24 mouse cellular contexts compared by ENCODE assay signal in the genomic region with DNA sequence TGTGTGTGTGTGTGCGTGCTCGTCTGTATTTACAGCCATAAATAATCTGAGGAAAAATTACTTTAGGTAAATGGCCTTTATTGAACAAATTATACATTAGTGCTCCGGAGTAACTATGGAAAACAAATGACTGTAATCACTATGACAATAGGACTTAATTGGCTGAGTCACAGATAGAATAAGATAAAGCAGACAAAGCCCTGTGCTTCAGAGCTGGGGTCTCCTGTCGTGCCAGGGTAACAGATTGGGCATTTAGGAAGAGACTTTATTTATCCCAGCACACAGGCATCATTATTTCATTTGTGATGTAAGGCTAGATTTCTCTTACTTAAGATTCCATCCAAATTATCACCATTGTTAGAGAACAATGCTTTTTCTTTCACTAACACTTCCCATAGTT.
DNase-seq lines count a peak whose midpoint lies in the region; ATAC-seq and TF ChIP-seq lines count a peak whose summit lies in the region.
"Had no signal": no experiment of that assay in that cellular context is flagged by ENCODE, and none has a peak within 500 bp of the region (broad histone marks: within the 10 kb centered on the region; RNA-seq: fewer than 3 reads in every experiment).

No protein-coding gene starts in this region.

- no peak for TF ChIP-seq CTCF in forebrain, postnatal 0 days (IDR thresholded peaks at IDR 0.05; ENCODE audit: low read depth)

- H3K4me1 ChIP-seq in forebrain, embryonic 12.5 days = peaks cover 16% of the 10 kb centered on the region
- 0 out of 2 replicates have a peak, but pooled peaks cover 2% of the 10 kb centered on the region for H3K4me1 ChIP-seq in forebrain, embryonic 11.5 days (replicated peaks; ENCODE audit: control insufficient read depth, insufficient read depth, low read length)
- peaks cover 16% of the 10 kb centered on the region for H3K4me1 ChIP-seq in hindbrain, embryonic 15.5 days (replicated peaks)
- peaks cover 2% of the 10 kb centered on the region; the same call in 1 of the 2 replicates for H3K4me1 ChIP-seq in hindbrain, embryonic 12.5 days
- no peaks in the 10 kb centered on the region for H3K4me1 ChIP-seq in forebrain, postnatal 0 days (ENCODE audit: insufficient read depth)
- H3K4me1 ChIP-seq: embryonic facial prominence, embryonic 13.5 days; heart, embryonic 10.5 days; heart, embryonic 15.5 days had no signal

- no peaks in the 10 kb centered on the region for H3K9me3 ChIP-seq in forebrain, embryonic 12.5 days
- H3K9me3 ChIP-seq in forebrain, embryonic 11.5 days (ENCODE audit: control insufficient read depth, low read length) = no peaks in the 10 kb centered on the region
- H3K9me3 ChIP-seq in hindbrain, embryonic 15.5 days = no peaks in the 10 kb centered on the region
- no peaks in the 10 kb centered on the region for H3K9me3 ChIP-seq in hindbrain, embryonic 12.5 days (replicated peaks)
- H3K9me3 ChIP-seq in forebrain, postnatal 0 days (ENCODE audit: low read length) = no peaks in the 10 kb centered on the region
- H3K9me3 ChIP-seq: embryonic facial prominence, embryonic 13.5 days; G1E; heart, embryonic 10.5 days; heart, embryonic 15.5 days; hindbrain, embryonic 10.5 days had no signal

- H3K9ac ChIP-seq in forebrain, embryonic 12.5 days = no peak overlapping the region
- H3K9ac ChIP-seq in forebrain, embryonic 11.5 days (ENCODE audit: low read length) = no peak overlapping the region
- H3K9ac ChIP-seq in hindbrain, embryonic 15.5 days = no peak overlapping the region
- no peak overlapping the region for H3K9ac ChIP-seq in hindbrain, embryonic 12.5 days
- no peak overlapping the region for H3K9ac ChIP-seq in forebrain, postnatal 0 days
- H3K9ac ChIP-seq: embryonic facial prominence, embryonic 13.5 days; heart, embryonic 15.5 days had no signal

- WGBS in forebrain, embryonic 12.5 days = 40% methylated on average over 4 of the region's 4 CpGs
- WGBS in forebrain, embryonic 11.5 days = 46% methylated on average over 4 of the region's 4 CpGs
- 40% methylated on average over 4 of the region's 4 CpGs for WGBS in hindbrain, embryonic 15.5 days
- WGBS in hindbrain, embryonic 12.5 days = 46% methylated on average over 4 of the region's 4 CpGs
- WGBS in forebrain, postnatal 0 days = 22% methylated on average over 4 of the region's 4 CpGs

- intact Hi-C loops in heart, postnatal 14 days (cut with DNase I) = no loop called here

- no peaks in the 10 kb centered on the region for H3K27me3 ChIP-seq in forebrain, embryonic 12.5 days
- H3K27me3 ChIP-seq in forebrain, embryonic 11.5 days (ENCODE audit: control insufficient read depth, insufficient read depth, low read length) = no peaks in the 10 kb centered on the region
- no peaks in the 10 kb centered on the region for H3K27me3 ChIP-seq in hindbrain, embryonic 15.5 days
- H3K27me3 ChIP-seq in hindbrain, embryonic 12.5 days = no peaks in the 10 kb centered on the region
- H3K27me3 ChIP-seq in forebrain, postnatal 0 days (ENCODE audit: insufficient read depth, low read length) = no peaks in the 10 kb centered on the region
- H3K27me3 ChIP-seq: embryonic facial prominence, embryonic 13.5 days; heart, embryonic 15.5 days had no signal

- no peak for DNase-seq in forebrain, embryonic 11.5 days (ENCODE audit: low spot score)
- no peak for DNase-seq in forebrain, postnatal 0 days
- no peak for DNase-seq in heart, postnatal 14 days
- DNase-seq: adrenal gland, adult 8-10 months; adrenal gland, postnatal 36 days; B cell, adult 2 months; cerebellum, adult 11 months; cerebellum, adult 9-10 months; cerebellum, postnatal 36 days; gastrocnemius, postnatal 10 days; heart, adult 18-20 months; kidney, adult 8-10 months had no signal

- peak; percentile 25; the same call in 1 of the 2 replicates for ATAC-seq in forebrain, embryonic 12.5 days (ENCODE audit: low FRiP score)
- ATAC-seq in forebrain, embryonic 11.5 days (replicated peaks; ENCODE audit: low FRiP score) = no peak
- ATAC-seq in hindbrain, embryonic 15.5 days (ENCODE audit: low FRiP score, low read depth) = peak; percentile 51; the same call in 1 of the 2 replicates
- no peak for ATAC-seq in hindbrain, embryonic 12.5 days (ENCODE audit: low FRiP score)
- peak; percentile 58; the same call in 1 of the 2 replicates for ATAC-seq in forebrain, postnatal 0 days
- no peak for ATAC-seq in megakaryocyte progenitor cell, adult 5-6 weeks (replicated peaks; ENCODE audit: poor library complexity)
- ATAC-seq: CD4-positive, CD25-positive, alpha-beta regulatory T cell, adult 4 months; inflammation-experienced regulatory T-cells, adult 6 months; intestine, postnatal 0 days had no signal

- no peak overlapping the region for H3K27ac ChIP-seq in forebrain, embryonic 12.5 days
- no peak overlapping the region for H3K27ac ChIP-seq in forebrain, embryonic 11.5 days (ENCODE audit: low read depth, low read length)
- H3K27ac ChIP-seq in hindbrain, embryonic 15.5 days (replicated peaks) = no peak overlapping the region
- H3K27ac ChIP-seq in hindbrain, embryonic 12.5 days = no peak overlapping the region
- H3K27ac ChIP-seq in forebrain, postnatal 0 days (ENCODE audit: low read depth, low read length) = no peak overlapping the region
- H3K27ac ChIP-seq: embryonic facial prominence, embryonic 13.5 days; heart, embryonic 10.5 days; heart, embryonic 15.5 days; hindbrain, embryonic 10.5 days had no signal

- H3K4me2 ChIP-seq in forebrain, embryonic 12.5 days = no peak overlapping the region
- no peak overlapping the region for H3K4me2 ChIP-seq in forebrain, embryonic 11.5 days (ENCODE audit: low read depth, low read length, severe bottlenecking)
- no peak overlapping the region for H3K4me2 ChIP-seq in hindbrain, embryonic 15.5 days
- no peak overlapping the region for H3K4me2 ChIP-seq in hindbrain, embryonic 12.5 days (replicated peaks)
- H3K4me2 ChIP-seq in forebrain, postnatal 0 days (ENCODE audit: low read depth) = no peak overlapping the region
- H3K4me2 ChIP-seq: embryonic facial prominence, embryonic 13.5 days; heart, embryonic 15.5 days had no signal

- H3K36me3 ChIP-seq in forebrain, embryonic 12.5 days (replicated peaks) = no peaks in the 10 kb centered on the region
- no peaks in the 10 kb centered on the region for H3K36me3 ChIP-seq in forebrain, embryonic 11.5 days (ENCODE audit: control insufficient read depth, insufficient read depth, low read length)
- H3K36me3 ChIP-seq in hindbrain, embryonic 15.5 days = no peaks in the 10 kb centered on the region
- no peaks in the 10 kb centered on the region for H3K36me3 ChIP-seq in hindbrain, embryonic 12.5 days
- no peaks in the 10 kb centered on the region for H3K36me3 ChIP-seq in forebrain, postnatal 0 days (ENCODE audit: insufficient read depth)
- H3K36me3 ChIP-seq: embryonic facial prominence, embryonic 13.5 days; G1E; heart, embryonic 10.5 days; heart, embryonic 15.5 days; hindbrain, embryonic 10.5 days had no signal

- H3K4me3 ChIP-seq in forebrain, embryonic 12.5 days (replicated peaks) = no peak overlapping the region
- H3K4me3 ChIP-seq in forebrain, embryonic 11.5 days (ENCODE audit: low read depth, low read length) = no peak overlapping the region
- H3K4me3 ChIP-seq in hindbrain, embryonic 15.5 days = no peak overlapping the region
- no peak overlapping the region for H3K4me3 ChIP-seq in hindbrain, embryonic 12.5 days
- no peak overlapping the region for H3K4me3 ChIP-seq in forebrain, postnatal 0 days (ENCODE audit: low read depth, low read length)
- H3K4me3 ChIP-seq: embryonic facial prominence, embryonic 13.5 days; heart, embryonic 10.5 days; heart, embryonic 15.5 days; hindbrain, embryonic 10.5 days had no signal

Comparison
In these comparisons a context has a peak if more than half of its experiments do, and no peak if none do; other contexts are left out.
1. ATAC-seq: peak in forebrain, embryonic 12.5 days (single experiment), hindbrain, embryonic 15.5 days (single experiment) and forebrain, postnatal 0 days (single experiment); none in forebrain, embryonic 11.5 days (single experiment), hindbrain, embryonic 12.5 days (single experiment) and megakaryocyte progenitor cell, adult 5-6 weeks (single experiment).